Mouse (Mus musculus) cortical plate, adult 2 months (tissue): ENCODE data around the gene Ank3. TPM values are rescaled to one million over a fixed set of nuclear protein-coding genes. Genes with fewer than 3 reads are reported as not detected.

Source experiments
- H3K27ac ChIP-seq: fragments of 200-500 bp; 2 replicates; pipeline ENCODE4 v1.5.1; 2012; ENCODE audit warnings: low read length, control low read depth, inconsistent platforms; ENCODE audit not compliant: insufficient read depth
- H3K4me1 ChIP-seq: fragments of 200-500 bp; 2 replicates; pipeline ENCODE4 v1.6.1; 2011; ENCODE audit warnings: low read length; ENCODE audit not compliant: control insufficient read depth, insufficient read depth
- H3K4me3 ChIP-seq: fragments of 200-500 bp; 2 replicates; pipeline ENCODE4 v1.5.1; 2011; ENCODE audit warnings: mild to moderate bottlenecking, low read length, control low read depth; ENCODE audit not compliant: insufficient read depth
- CTCF ChIP-seq: fragments of 200-500 bp; IDR thresholded peaks from 2 replicates; pipeline ENCODE4 v1.5.1; 2011; ENCODE audit warnings: mild to moderate bottlenecking, control low read depth, low read length; ENCODE audit not compliant: insufficient read depth; ENCODE audit errors: extremely low read depth
- POLR2A ChIP-seq: fragments of 200-500 bp; IDR thresholded peaks from 2 replicates; pipeline ENCODE4 v1.6.1; 2011; ENCODE audit warnings: mild to moderate bottlenecking, low read length, control low read depth; ENCODE audit not compliant: insufficient read depth; ENCODE audit errors: extremely low read depth
- polyA plus RNA-seq: library from polyadenylated mRNA; depleted of rRNA; stranded (reverse); fragments of >200 nt; gene quantifications from 2 replicates; pipeline ENCODE4 v1.2.3, GENCODE M21; 2012

Ank3 gene
- polyA plus RNA-seq, 1 experiment: 188 TPM

GRCm38 (mm10) chr10:70032982-70033381 lies 634.4 kb downstream of the Ank3 start:
- H3K4me3 ChIP-seq: no peak overlapping the region
- no peak overlapping the region for H3K27ac ChIP-seq
- peaks cover 2% of the 10 kb centered on the region; the same call in 1 of the 2 replicates for H3K4me1 ChIP-seq
- TF ChIP-seq CTCF (no peak), POLR2A (no peak)

DNA sequence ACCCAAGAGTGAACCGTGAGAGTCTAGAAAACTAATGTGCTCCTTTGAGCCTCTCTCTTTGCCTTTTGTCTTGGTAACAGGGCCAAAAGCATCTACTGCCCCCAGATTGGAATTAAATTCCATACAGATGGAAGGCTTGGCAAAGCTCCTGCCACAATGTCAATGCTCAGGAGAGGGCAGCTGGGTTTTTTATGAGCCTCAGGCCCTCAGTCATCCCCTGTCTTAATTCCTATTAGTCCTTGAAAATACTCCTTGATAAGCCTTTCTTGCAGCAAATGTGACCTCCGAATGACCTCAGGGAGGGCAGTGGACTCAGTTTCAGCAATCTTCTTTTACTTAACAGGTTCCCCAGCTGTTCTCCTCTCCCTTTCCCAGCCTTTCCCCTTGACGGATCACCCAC lies 635.3 kb downstream of the Ank3 start:
- peaks cover 2% of the 10 kb centered on the region; the same call in 1 of the 2 replicates for H3K4me1 ChIP-seq
- no peak overlapping the region for H3K4me3 ChIP-seq
- TF ChIP-seq CTCF (no peak), POLR2A (no peak)
- no peak overlapping the region for H3K27ac ChIP-seq

DNA sequence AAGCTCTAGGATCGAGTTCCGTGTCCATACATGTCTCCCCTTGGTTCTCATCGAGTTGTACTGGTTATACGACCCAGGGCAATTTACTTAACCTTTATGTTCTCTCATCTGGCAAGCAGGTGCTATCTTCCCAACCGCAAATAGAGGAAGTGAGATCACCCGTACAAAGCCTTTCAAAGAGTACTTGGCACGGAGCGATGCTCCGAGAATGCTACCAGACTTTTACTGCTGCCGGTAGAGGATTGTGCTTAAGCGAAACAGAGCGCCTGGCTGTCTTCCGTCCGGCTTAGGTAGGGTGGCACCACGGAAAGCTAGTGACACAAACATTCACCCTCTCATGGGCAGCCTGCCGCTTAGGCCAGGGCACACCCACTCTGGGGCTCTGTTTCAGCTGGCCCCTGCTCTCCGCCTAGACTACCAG lies 641.3 kb downstream of the Ank3 start:
- H3K27ac ChIP-seq: no peak overlapping the region
- no peak for TF ChIP-seq CTCF
- TF ChIP-seq POLR2A: no peak
- no peaks in the 10 kb centered on the region for H3K4me1 ChIP-seq
- H3K4me3 ChIP-seq: no peak overlapping the region

DNA sequence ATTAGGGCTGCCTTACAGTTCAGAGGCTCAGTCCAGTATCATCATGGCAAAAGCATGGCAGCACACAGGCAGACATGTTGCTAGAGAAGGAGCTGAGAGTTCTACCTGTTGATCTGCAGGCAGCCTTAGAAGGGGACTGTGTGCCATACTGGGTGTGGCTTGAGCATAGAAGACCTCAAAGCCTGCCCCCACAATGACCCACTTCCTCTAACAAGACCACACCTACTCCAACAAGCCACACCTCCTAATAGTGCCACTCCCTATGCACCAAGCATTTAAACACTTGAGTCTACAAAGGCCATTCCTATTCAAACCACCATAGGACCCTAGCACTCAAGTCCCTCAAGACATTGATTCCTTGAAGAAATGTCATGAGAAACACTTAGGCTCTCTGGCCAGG lies 643.0 kb downstream of the Ank3 start:
- Histone ChIP-seq H3K27ac (no peak overlapping the region), H3K4me3 (no peak overlapping the region), H3K4me1 (no peaks in the 10 kb centered on the region)
- TF ChIP-seq CTCF (no peak), POLR2A (no peak)

DNA sequence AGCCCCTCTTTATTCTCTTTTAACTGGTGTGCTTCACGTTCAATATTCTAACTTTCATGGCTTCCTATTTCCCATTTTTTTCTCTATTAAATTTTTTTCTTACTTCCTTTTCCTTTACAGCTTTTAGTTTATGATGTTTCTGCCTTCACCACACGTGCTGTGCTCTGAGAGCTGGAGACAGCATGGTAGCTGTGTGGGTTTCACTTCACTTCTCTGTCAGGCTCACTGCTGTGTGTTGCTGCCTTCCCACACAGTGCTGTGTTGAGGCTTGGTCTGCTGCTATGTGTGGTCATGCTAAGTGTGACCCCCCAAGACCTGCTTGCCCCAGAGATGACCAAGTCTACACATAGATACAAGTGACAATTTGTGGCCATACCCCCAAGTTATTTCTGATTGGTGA lies 647.1 kb downstream of the Ank3 start:
- TF ChIP-seq CTCF (no peak), POLR2A (no peak)
- no peak overlapping the region for H3K4me3 ChIP-seq
- no peaks in the 10 kb centered on the region for H3K4me1 ChIP-seq
- H3K27ac ChIP-seq: no peak overlapping the region

DNA sequence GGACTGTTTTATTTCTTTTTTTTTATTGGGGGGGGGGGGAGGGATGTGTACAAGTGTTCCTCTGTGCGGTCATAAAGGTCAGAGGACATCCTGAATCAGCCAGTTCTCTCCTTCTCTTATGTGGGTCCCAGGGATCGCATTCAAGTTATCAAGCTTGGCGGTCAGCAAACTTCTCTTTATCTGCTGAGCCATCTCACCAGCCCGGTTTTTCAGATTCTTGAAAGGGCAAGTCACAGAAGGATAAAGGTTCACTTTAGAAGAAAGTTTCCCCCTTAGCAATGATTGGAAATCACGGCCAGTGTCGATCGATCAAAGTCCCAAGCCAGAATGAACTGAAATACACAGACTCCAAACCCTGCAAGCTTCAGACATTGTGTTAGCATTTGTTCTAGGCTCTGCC lies 651.2 kb downstream of the Ank3 start:
- TF ChIP-seq CTCF (no peak), POLR2A (no peak)
- H3K4me3 ChIP-seq: no peak overlapping the region
- H3K27ac ChIP-seq: no peak overlapping the region
- no peaks in the 10 kb centered on the region for H3K4me1 ChIP-seq

- no peaks in the 10 kb centered on the region for H3K4me1 ChIP-seq
- TF ChIP-seq CTCF (no peak), POLR2A (no peak)
- no peak overlapping the region for H3K27ac ChIP-seq
- H3K4me3 ChIP-seq: no peak overlapping the region
Observed at GRCm38 (mm10) chr10:70055291-70055690, 656.7 kb downstream of the Ank3 start.

DNA sequence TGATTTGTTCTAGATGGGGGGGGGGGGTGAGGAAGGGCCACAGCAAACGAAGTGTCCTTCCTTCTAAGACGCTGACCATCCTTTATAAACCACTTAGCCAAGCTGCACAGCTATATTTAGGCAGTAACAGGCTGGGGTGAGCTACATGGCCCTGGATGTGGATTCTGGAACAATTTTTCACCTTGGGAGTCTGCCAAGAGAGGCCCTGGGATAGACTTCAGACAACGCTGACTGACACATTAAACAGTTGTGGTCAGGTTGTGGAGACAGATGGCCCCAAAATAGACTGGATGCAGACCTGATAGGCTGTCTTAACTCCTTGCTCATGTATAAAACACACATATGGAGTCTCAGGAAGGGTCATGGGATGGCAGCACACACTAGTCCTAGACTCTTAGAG lies 658.5 kb downstream of the Ank3 start:
- Histone ChIP-seq H3K4me1 (no peaks in the 10 kb centered on the region), H3K4me3 (no peak overlapping the region), H3K27ac (no peak overlapping the region)
- TF ChIP-seq POLR2A (no peak), CTCF (no peak)

DNA sequence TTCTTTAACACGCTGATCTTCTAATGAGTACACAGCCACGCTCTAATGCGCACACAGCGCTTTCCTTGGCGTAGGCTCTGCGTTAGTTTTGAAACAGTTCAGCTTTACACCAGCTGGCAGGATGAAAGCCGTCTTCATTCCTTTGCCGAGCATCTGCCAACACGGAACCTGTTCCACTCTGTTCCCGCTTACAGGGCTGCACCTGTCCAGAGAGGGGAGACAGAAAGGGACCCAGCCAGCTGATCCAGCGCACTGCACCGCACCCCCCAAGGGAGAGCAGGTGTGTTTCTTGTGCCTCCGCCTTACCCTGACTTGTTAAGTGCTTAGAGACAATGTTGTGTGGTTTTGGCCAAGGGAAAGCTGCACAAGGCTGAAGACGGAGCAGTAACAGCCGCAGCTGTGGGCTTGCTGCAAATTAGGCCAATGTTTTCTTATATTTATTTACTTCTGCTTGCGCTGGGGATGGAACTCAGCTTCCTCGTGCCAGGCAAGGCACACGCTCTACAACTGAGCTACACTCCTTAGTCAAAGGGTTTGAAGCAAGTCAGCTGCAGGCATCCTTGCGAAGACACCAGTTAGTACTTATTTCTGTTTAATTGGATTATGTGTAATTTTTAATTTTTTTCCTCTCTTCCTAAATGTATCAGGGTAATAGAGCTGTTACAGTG lies 661.6 kb downstream of the Ank3 start:
- Histone ChIP-seq H3K27ac (no peak overlapping the region), H3K4me1 (no peaks in the 10 kb centered on the region), H3K4me3 (no peak overlapping the region)
- no peak for TF ChIP-seq POLR2A

GRCm38 (mm10) chr10:70060689-70061081 lies 662.1 kb downstream of the Ank3 start:
- TF ChIP-seq POLR2A (no peak), CTCF (no peak)
- H3K4me3 ChIP-seq: no peak overlapping the region

More at GRCm38 (mm10) chr10:70060689-70061081, 662.1 kb downstream of the Ank3 start:
- no peaks in the 10 kb centered on the region for H3K4me1 ChIP-seq
- H3K27ac ChIP-seq: no peak overlapping the region
